Mouse (Mus musculus) neural tube, embryonic 13.5 days (tissue): Measurements from ENCODE around the gene Polr3f. TPM values are rescaled to one million over a fixed set of nuclear protein-coding genes. Genes with fewer than 3 reads are reported as not detected.
A peak's percentile ranks its signal among the peaks of the same experiment; 100 is the strongest.

Experiments used
- ATAC-seq: fragments of 200-750 bp; cut with Nextera tagmentation; 2 replicates; pipeline ENCODE4 v1.8.0; 2017; ENCODE audit warnings: low read depth, mild to moderate bottlenecking, moderate TSS enrichment, moderate library complexity
- H3K27ac ChIP-seq: fragments of 300-500 bp; sonication (generic); replicated peaks from 2 replicates; pipeline ENCODE4 v1.5.1; 2015; ENCODE audit warnings: moderate library complexity, mild to moderate bottlenecking, inconsistent platforms
- H3K27me3 ChIP-seq: fragments of 300-500 bp; sonication (generic); 2 replicates; pipeline ENCODE4 v1.6.1; 2015; ENCODE audit warnings: mild to moderate bottlenecking, inconsistent platforms
- H3K36me3 ChIP-seq: fragments of 300-500 bp; sonication (generic); 2 replicates; pipeline ENCODE4 v1.6.1; 2015; ENCODE audit warnings: mild to moderate bottlenecking, inconsistent platforms
- H3K4me1 ChIP-seq: fragments of 300-500 bp; sonication (generic); replicated peaks from 2 replicates; pipeline ENCODE4 v1.6.1; 2015; ENCODE audit warnings: inconsistent platforms
- H3K4me2 ChIP-seq: fragments of 300-500 bp; sonication (generic); 2 replicates; pipeline ENCODE4 v1.6.1; 2015; ENCODE audit warnings: inconsistent platforms, mild to moderate bottlenecking, moderate library complexity
- H3K4me3 ChIP-seq: fragments of 300-500 bp; sonication (generic); 2 replicates; pipeline ENCODE4 v1.5.1; 2015; ENCODE audit warnings: mild to moderate bottlenecking, inconsistent platforms
- H3K9ac ChIP-seq: fragments of 300-500 bp; sonication (generic); 2 replicates; pipeline ENCODE4 v1.6.1; 2015; ENCODE audit warnings: moderate library complexity, mild to moderate bottlenecking, inconsistent platforms
- H3K9me3 ChIP-seq: fragments of 300-500 bp; sonication (generic); 2 replicates; pipeline ENCODE4 v1.6.1; 2016; ENCODE audit warnings: inconsistent platforms
- WGBS: fragments of 180-500 bp; shearing (Covaris S2); methylation state at CpG from one replicate; pipeline ENCODE4 v1.1.7; 2015; 5-methylcytosine and 5-hydroxymethylcytosine counted together
- polyA plus RNA-seq: library from polyadenylated mRNA; unstranded; fragments of >200 nt; fragmentation: Nextera tagmentation; extraction: Ambion mirVana; gene quantifications from 2 replicates; pipeline ENCODE4 v1.2.1, GENCODE M21; 2015

Polr3f gene
- polyA plus RNA-seq, 1 experiment from 2014 or later: 27.4 TPM

DNA sequence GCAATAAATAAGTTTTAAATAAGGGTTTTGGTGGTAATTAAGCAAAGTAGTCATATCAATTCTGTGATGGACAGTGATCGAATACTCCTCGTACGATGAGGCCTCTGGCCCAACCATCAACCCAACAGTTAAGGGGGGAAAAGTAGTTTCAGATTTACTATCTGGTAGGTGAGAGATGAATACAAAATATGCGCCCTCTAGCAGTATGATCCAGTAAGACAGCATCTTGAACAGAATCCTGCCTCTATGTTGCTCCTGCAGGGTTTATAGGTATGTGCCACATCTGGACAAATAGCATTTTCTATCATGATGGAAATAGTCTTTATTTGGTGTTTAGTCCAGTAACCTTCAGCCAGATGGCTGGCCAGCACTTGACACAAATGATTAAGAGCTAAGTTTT, 13.7 kb downstream of the Polr3f start:
- Histone ChIP-seq H3K9me3 (no peaks in the 10 kb centered on the region), H3K9ac (no peak overlapping the region), H3K4me2 (no peak overlapping the region), H3K4me1 (no peaks in the 10 kb centered on the region), H3K36me3 (peaks cover 93% of the 10 kb centered on the region), H3K4me3 (no peak overlapping the region), H3K27me3 (no peaks in the 10 kb centered on the region), H3K27ac (no peak overlapping the region)
- WGBS: 88% methylated on average over 4 of the region's 4 CpGs
- ATAC-seq: no peak

DNA sequence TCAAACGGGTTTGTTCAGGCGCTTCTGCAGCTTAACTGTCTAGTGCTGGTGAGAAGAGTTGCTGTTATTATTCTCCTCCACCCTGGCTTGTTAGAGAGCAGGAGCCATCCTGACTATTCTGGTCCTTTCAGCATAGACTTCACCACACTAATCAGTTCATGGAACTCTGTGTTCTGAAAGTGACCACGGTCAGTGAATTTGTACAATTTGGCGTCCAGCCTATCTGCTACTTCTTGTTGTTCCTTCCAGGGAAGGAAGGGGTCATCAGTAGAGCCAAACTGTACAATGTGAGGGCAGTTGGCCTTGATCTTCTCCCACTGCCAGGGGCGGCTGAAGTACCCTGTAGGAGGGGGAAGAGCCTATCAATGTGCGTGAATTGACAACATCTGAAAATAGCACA, 16.2 kb downstream of the Polr3f start:
- 91% methylated on average over 6 of the region's 6 CpGs for WGBS
- no peak for ATAC-seq
- no peak overlapping the region for H3K4me2 ChIP-seq

DNA sequence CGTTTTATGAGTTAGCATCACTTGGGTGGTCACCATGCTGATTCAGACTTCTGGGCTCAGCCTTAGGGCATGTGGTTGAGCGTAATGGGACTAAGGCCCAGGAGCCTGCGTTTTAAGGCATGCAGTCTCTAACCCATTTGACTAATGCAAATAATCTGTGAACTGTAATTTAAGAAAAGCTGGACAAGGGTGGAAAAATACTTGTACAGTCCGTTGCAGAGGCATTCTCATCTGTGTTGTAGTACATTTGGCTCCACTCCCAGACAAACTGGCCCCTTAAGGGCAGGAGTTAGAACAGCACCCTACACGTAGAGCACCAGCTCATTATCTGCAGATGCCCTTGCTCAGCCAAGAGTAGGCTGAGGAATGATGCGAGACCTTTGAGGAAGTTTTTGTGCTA, 17.1 kb downstream of the Polr3f start:
- no peak overlapping the region for H3K4me2 ChIP-seq
- H3K27me3 ChIP-seq: no peaks in the 10 kb centered on the region
- WGBS: 84% methylated on average over 6 of the region's 6 CpGs
- ATAC-seq: no peak
- H3K27ac ChIP-seq: no peak overlapping the region
- peaks cover 6% of the 10 kb centered on the region for H3K4me1 ChIP-seq
- H3K4me3 ChIP-seq: no peak overlapping the region
- H3K36me3 ChIP-seq: peaks cover 83% of the 10 kb centered on the region
- no peaks in the 10 kb centered on the region for H3K9me3 ChIP-seq
- H3K9ac ChIP-seq: no peak overlapping the region

More for the DNA sequence above, 16.2 kb downstream of the Polr3f start:
- Histone ChIP-seq H3K27ac (no peak overlapping the region), H3K9ac (no peak overlapping the region), H3K27me3 (no peaks in the 10 kb centered on the region), H3K4me3 (no peak overlapping the region), H3K9me3 (no peaks in the 10 kb centered on the region), H3K4me1 (no peaks in the 10 kb centered on the region), H3K36me3 (peaks cover 93% of the 10 kb centered on the region)

DNA sequence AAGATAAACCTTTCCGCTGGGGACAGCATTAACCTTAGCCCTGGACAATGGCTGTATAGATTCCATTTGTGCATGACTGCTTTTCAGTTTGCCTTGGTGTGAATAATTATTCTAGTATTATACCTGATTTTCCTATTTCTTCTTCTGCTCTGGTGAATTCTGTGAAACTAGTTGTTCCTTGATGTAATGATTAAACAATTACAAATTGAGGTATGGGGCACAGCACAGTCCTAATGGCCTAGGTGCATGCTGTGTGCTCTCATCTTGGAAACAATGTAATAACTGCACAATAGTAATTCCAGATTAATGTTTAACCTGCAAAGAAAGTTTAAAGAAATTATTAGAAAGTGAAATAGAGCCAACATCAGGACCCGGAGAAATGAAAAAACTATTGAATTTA, 17.5 kb downstream of the Polr3f start:
- Histone ChIP-seq H3K4me2 (no peak overlapping the region), H3K27ac (no peak overlapping the region), H3K9me3 (no peaks in the 10 kb centered on the region), H3K4me1 (peaks cover 9% of the 10 kb centered on the region), H3K4me3 (no peak overlapping the region), H3K36me3 (peaks cover 79% of the 10 kb centered on the region), H3K27me3 (no peaks in the 10 kb centered on the region), H3K9ac (no peak overlapping the region)
- no peak for ATAC-seq
- WGBS: 93% methylated on average over 2 of the region's 2 CpGs

DNA sequence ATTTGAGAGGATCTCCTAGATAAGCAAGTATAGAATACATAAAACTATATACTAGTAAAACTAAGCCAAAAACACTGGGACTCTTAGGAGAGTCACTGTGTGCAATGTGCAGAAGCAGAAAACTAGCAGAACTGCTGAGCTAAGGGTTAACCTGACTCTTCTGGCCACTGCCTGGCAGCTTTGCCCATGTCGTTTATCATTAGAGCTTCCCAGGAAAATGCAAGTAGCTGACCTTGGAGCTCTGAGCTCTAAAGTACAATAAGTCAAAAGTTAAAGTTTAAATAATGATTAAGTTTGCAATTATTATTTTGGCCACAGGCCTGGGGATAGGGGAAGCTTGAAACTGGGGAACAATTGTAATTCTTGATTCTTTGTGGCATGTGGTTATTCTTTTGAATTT, 18.0 kb downstream of the Polr3f start:
- Histone ChIP-seq H3K9me3 (no peaks in the 10 kb centered on the region), H3K4me1 (peaks cover 10% of the 10 kb centered on the region), H3K9ac (no peak overlapping the region), H3K27me3 (no peaks in the 10 kb centered on the region), H3K27ac (no peak overlapping the region), H3K4me2 (no peak overlapping the region), H3K36me3 (peaks cover 75% of the 10 kb centered on the region), H3K4me3 (no peak overlapping the region)
- no peak for ATAC-seq
- 70% methylated on average over 1 of the region's 1 CpGs for WGBS

DNA sequence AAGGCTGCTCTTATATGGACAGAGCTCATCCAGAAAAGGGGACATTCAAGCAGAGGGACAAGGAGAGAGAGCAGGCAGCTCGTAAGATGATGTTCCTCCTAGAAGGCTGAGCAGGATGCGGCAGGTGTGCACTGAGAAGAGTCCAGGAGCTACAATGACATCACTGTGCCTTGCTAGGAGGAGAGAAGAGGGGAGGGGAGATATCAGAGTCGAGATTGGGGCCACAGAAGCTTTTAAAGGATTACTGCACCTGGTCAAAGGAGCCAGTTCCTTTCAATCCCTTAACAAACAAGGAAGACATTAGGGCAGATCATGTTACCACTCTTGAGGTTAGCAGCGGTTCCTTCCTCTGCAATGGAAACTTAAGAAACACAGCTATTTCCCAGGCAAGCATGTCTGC, 20.0 kb downstream of the Polr3f start:
- H3K27me3 ChIP-seq: no peaks in the 10 kb centered on the region
- H3K27ac ChIP-seq: no peak overlapping the region
- no peak overlapping the region for H3K9ac ChIP-seq
- peaks cover 10% of the 10 kb centered on the region for H3K4me1 ChIP-seq
- no peaks in the 10 kb centered on the region for H3K9me3 ChIP-seq
- H3K4me3 ChIP-seq: no peak overlapping the region
- ATAC-seq: no peak
- H3K4me2 ChIP-seq: no peak overlapping the region
- WGBS: 82% methylated on average over 4 of the region's 4 CpGs
- H3K36me3 ChIP-seq: peaks cover 60% of the 10 kb centered on the region

DNA sequence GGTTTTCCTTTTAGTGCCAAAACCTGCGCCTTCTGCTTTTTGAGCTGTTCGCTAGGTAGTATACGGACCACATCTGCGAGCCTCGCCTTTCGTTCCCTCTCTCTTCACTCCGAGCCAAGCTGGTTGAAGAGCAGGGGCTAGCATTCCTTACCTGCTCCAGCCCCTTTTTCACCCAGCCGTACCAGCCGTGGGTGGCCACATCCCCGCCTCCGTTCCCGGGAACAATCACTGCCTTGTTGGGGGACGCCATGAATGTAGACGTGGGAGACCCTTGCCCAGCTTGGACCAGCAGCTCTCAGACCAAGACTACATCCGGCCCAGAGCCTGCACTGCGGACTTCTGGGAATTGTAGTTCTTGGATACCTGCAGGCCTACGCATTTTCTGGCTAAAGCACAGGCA, 23.0 kb downstream of the Polr3f start, which contains the start of gene Rbbp9:
Rbbp9 (minus strand) TSS at position 341 of the 400 bp plus-strand sequence.
- H3K4me2 ChIP-seq: peak within 1 kb of the TSS; percentile 66
- WGBS: 0% methylated on average over 17 of the region's 17 CpGs
- H3K36me3 ChIP-seq: peaks cover 31% of the 10 kb centered on the region
- peak within 1 kb of the TSS; percentile 86 for H3K27ac ChIP-seq
- peak; percentile 98 for ATAC-seq
- H3K4me1 ChIP-seq: peaks cover 15% of the 10 kb centered on the region
- no peaks in the 10 kb centered on the region for H3K9me3 ChIP-seq
- no peaks in the 10 kb centered on the region for H3K27me3 ChIP-seq
- H3K4me3 ChIP-seq: peak within 1 kb of the TSS; percentile 80
- peak within 1 kb of the TSS; percentile 88 for H3K9ac ChIP-seq

DNA sequence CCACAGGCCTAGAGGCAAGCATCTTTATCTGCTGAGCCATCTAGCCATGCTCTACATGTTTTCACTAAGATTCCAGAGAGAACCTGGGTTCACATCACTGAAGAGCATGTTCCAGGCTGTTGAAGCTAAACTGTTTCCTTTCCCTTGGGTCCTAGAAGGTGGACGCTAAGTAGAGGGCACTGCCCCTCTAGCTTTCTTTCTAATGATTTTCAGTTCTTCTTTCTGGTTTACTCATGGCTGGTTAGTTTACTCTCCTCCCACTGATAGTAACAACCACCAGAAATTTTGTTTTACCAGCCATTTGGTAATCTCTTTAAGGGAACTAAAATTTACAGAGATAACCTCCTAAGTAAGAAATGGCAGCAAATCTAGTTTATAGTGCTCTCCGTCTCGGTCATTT, 26.4 kb downstream of the Polr3f start:
- Histone ChIP-seq H3K27me3 (no peaks in the 10 kb centered on the region), H3K27ac (no peak overlapping the region), H3K4me3 (no peak overlapping the region), H3K9me3 (no peaks in the 10 kb centered on the region), H3K36me3 (no peaks in the 10 kb centered on the region), H3K4me2 (no peak overlapping the region), H3K9ac (no peak overlapping the region), H3K4me1 (peaks cover 28% of the 10 kb centered on the region)
- WGBS: 90% methylated on average over 3 of the region's 3 CpGs
- no peak for ATAC-seq

DNA sequence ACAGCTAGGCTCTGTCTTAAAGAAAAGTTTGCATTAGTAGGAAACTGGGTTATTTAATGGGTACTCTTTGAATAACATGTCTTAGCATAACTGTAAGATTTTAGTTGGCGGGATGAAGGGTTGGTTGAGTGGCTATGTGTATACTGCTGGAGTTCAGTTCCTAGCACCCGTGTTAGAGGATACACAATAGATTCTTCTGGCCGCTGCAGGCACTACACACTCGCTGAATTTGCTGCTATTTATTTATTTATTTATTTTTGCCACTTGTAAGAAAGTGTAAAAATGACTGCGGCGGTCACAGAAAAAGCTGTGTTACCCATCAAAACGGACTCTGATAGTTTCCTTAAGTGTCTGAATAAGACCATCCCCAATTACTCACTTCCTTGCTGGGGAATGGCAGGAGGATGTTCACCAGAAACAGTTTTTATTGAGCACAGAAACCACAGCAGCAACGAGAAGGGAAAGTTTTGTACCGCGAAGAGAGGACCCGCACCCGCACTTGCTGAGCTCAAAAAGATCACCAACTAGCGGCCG, 27.8 kb downstream of the Polr3f start:
- peak overlapping the region; percentile 69 for H3K4me2 ChIP-seq
- 2% methylated on average over 14 of the region's 14 CpGs for WGBS
- no peaks in the 10 kb centered on the region for H3K27me3 ChIP-seq
- peak; percentile 2; the same call in 1 of the 2 replicates for ATAC-seq
- H3K27ac ChIP-seq: peak overlapping the region; percentile 87
- H3K4me1 ChIP-seq: peaks cover 18% of the 10 kb centered on the region
- peak overlapping the region; percentile 77 for H3K9ac ChIP-seq
- peak overlapping the region; percentile 78 for H3K4me3 ChIP-seq
- no peaks in the 10 kb centered on the region for H3K9me3 ChIP-seq
- peaks cover 12% of the 10 kb centered on the region for H3K36me3 ChIP-seq

DNA sequence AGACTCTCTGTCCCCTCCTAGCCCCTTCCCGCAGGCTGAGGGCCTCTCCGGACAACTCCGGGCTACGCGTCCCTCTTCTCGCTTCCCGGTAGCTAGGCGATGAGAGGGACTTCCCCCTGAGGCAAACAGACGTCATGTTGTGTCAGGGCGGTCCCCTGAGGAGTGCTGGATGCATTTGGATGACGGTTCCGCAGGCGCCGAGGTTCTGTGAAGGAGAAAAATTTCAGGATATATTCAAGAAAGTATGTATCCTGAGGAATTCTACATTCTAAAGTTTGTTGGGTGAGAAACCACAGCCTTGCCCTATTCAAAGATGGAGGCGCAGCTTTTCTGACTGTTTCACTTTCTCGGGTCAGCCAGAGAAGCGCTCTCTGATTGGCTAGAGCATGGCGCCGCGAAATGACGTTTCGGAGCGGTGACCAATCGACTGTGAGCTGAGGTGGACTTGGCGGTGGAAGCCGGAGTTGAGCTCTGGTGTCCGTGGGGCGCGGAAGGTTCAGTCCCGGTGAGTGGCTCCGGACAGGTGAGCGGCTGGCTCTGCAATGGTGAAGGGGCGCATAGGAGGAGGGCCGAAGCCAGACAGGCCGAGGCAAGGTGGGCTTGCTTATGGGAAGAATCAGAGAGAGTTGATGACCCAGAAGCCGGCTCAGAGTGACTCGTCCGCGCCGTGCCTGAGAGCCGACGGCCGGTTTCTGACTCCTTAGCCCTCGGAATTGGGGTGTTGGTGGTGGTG, 28.5 kb downstream of the Polr3f start, which contains the start of gene Sec23b:
Sec23b (plus strand) TSS at position 410 of the 733 bp plus-strand sequence.
- under 1% methylated on average over 44 of the region's 44 CpGs for WGBS
- Histone ChIP-seq H3K36me3 (peaks cover 13% of the 10 kb centered on the region), H3K27me3 (no peaks in the 10 kb centered on the region), H3K4me1 (peaks cover 18% of the 10 kb centered on the region), H3K27ac (peak within 1 kb of the TSS; percentile 87), H3K4me3 (peak within 1 kb of the TSS; percentile 78), H3K9me3 (no peaks in the 10 kb centered on the region), H3K9ac (peak within 1 kb of the TSS; percentile 77), H3K4me2 (peak within 1 kb of the TSS; percentile 69)
- ATAC-seq: peak; percentile 98

DNA sequence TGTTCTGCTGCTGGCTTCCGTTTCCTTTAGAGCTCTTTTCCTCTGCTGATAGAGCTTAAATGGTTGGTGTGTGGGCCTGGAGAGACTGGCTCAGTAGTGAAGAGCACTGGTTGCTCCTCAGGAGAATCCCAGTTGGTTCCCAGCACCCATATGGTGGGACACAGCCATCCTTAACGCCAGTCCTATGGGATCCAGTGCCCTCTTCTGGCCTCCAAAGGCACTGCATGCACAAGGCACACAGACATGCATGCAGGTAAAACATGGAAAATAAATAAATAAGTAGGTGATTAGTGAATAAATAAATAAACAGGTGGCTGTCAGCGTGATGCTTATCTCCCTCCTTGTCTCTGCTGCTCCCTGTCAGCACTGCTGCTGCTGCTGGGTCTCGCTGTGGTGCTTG, 61.2 kb downstream of the Polr3f start:
- H3K36me3 ChIP-seq: peaks cover 58% of the 10 kb centered on the region

More for the DNA sequence above, 61.2 kb downstream of the Polr3f start:
- no peak for ATAC-seq
- no peaks in the 10 kb centered on the region for H3K4me1 ChIP-seq
- no peaks in the 10 kb centered on the region for H3K9me3 ChIP-seq
- H3K27me3 ChIP-seq: no peaks in the 10 kb centered on the region
- H3K4me2 ChIP-seq: no peak overlapping the region
- no peak overlapping the region for H3K4me3 ChIP-seq
- WGBS: 84% methylated on average over 4 of the region's 4 CpGs
- no peak overlapping the region for H3K9ac ChIP-seq
- no peak overlapping the region for H3K27ac ChIP-seq
